Mouse (Mus musculus) T-helper 17 cell (primary cell): ENCODE measurements around the gene Fam198a.

Experiments
- in situ Hi-C, 2 experiments: fragments of 300-600 bp; cut with MboI, MseI; formaldehyde crosslinking; loops; 1 replicate in 1 of 2; 2 replicates in 1 of 2; pipeline ENCODE4 v1.15.1; 2025; ENCODE audit warnings: high pct_unique_total_duplicates in 2 of 2

Fam198a gene

GRCm38 (mm10) chr9:121981466-121982105 lies 30.8 kb downstream of the Fam198a start:
- in situ Hi-C loops = no loop called here

DNA sequence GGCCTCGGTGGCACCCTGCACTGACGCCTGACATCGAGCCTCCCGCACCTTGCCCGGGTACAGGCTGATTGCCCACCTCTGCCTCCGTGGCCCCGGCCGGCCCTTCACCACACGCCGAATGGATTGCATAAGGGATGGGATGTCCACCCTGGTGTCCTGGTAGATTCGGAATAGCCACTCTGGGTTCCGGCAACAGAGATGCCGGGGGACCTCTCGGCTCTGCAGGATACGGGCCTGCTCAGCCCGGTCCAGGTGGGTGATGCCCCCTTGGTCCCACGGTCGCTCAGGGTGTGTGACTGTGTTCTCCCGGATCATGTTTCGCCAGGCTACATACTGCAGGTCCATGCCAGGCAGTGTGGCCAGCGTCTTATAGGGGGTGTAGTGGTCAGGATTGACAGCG lies 31.4 kb downstream of the Fam198a start:
- in situ Hi-C loops = no loop called here

DNA sequence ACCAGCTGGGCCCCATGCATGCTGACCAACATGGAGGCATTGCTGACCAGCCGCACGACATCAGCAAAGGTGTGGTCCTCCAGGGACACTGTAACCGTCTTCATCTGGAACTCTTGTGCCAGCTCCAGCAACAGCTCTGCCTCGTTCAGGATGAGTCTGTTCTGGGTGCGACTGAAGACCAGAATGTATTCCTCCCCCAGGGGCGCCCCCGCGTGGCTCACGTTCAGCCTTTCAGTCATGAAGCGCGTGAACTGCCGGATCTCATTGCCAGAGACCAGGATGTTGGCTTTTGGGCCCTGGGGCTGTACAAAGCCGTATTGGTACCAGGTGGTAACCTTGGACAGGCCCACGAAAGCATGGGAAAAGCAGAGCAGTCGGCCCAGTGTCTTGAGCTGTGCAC lies 31.9 kb downstream of the Fam198a start:
- in situ Hi-C loops = no loop called here

- in situ Hi-C loops = no loop called here
These were observed 32.7 kb downstream of the Fam198a start for GRCm38 (mm10) chr9:121983504-121983903.

- in situ Hi-C loops = no loop called here
These were observed 34.0 kb downstream of the Fam198a start for GRCm38 (mm10) chr9:121984465-121985461.

- in situ Hi-C loops = no loop called here
These were observed 38.1 kb downstream of the Fam198a start for GRCm38 (mm10) chr9:121988910-121989309.

- in situ Hi-C loops = no loop called here
These were observed 38.7 kb downstream of the Fam198a start for GRCm38 (mm10) chr9:121989536-121989935.

DNA sequence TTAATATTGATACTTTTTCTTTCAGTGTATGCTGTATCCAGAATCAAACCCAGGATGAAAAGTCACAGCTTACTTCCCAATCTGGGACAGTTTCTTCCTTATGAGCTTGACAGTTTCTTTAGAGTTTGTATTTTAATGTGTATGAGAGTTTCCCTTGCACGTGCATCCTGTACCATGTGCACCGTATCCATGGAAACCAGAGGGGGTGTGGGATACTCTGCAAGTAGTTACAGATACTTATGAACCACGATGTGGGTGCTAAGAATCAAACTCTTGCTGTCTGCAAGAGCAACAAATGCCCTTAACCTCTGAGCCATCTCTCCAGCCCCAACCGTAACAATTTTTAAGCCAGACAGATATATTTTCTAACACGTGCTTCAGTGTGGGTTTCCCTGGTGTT lies 40.3 kb downstream of the Fam198a start:
- in situ Hi-C loops = loop anchor here in 1 of 2 experiments (10.0 kb wide), 1 partner anchor 1796 kb away; no protein-coding TSS in a partner anchor

- in situ Hi-C loops = loop anchor here in 1 of 2 experiments (10.0 kb wide), 1 partner anchor 1798 kb away; no protein-coding TSS in a partner anchor
These were observed 42.3 kb downstream of the Fam198a start for GRCm38 (mm10) chr9:121993047-121993446.

DNA sequence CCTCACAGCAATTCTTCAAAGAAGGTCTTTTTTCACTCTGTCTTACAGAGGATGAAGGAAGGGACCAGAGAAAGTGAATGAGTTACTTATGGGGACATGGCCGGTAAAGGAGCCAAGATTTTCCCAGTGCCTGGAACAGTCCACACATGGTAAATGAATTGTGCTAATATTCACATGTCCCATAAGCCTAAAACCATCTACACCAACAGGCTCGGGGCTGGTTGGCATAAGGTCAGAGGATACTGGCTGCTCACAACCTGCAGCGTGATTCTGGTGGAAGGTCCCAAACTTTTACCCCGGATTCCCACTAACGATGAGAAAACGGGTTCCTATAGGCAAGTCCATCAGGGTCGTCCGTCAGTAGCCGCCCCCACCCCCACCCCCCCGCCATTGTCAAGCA lies 44.3 kb downstream of the Fam198a start:
- in situ Hi-C loops = loop anchor here in 1 of 2 experiments (10.0 kb wide), 1 partner anchor 1800 kb away; no protein-coding TSS in a partner anchor

GRCm38 (mm10) chr9:121995508-121996131 lies 44.8 kb downstream of the Fam198a start:
- in situ Hi-C loops = loop anchor here in 1 of 2 experiments (10.0 kb wide), 1 partner anchor 1801 kb away; no protein-coding TSS in a partner anchor

GRCm38 (mm10) chr9:121997010-121997409 lies 46.2 kb downstream of the Fam198a start, which contains the start of gene Pomgnt2:
TSS of gene Pomgnt2 (minus strand) at chr9:121997110.
- in situ Hi-C loops = loop anchor here in 1 of 2 experiments (10.0 kb wide), 1 partner anchor 1802 kb away; no protein-coding TSS in a partner anchor

GRCm38 (mm10) chr9:121997978-121998377 lies 47.2 kb downstream of the Fam198a start:
- in situ Hi-C loops = loop anchor here in 1 of 2 experiments (10.0 kb wide), 1 partner anchor 1803 kb away; no protein-coding TSS in a partner anchor

- in situ Hi-C loops = loop anchor here in 1 of 2 experiments (10.0 kb wide), 1 partner anchor 199 kb away; no protein-coding TSS in a partner anchor
These were observed 55.4 kb downstream of the Fam198a start for GRCm38 (mm10) chr9:122006175-122006574.

DNA sequence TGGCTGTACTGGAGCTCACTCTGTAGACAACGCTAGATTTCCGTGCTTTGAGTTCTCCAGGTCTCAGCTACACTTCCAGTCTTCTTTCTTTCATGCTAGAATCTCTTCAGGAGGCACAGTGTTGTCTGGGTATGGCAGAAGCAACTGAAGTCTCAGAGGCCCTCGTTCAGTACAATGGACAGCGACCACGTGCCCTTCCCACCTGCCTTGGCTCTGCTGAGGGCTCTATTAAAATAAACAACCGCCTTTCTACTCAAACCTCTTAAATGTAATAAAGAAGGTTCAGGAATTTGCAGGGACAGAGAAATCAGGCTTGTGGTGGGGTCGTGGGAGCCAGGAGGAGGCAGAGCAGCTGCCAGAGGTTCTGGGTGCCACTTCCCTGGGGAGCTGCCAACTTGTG lies 55.8 kb downstream of the Fam198a start:
- in situ Hi-C loops = loop anchor here in 1 of 2 experiments (10.0 kb wide), 1 partner anchor 198 kb away; no protein-coding TSS in a partner anchor

DNA sequence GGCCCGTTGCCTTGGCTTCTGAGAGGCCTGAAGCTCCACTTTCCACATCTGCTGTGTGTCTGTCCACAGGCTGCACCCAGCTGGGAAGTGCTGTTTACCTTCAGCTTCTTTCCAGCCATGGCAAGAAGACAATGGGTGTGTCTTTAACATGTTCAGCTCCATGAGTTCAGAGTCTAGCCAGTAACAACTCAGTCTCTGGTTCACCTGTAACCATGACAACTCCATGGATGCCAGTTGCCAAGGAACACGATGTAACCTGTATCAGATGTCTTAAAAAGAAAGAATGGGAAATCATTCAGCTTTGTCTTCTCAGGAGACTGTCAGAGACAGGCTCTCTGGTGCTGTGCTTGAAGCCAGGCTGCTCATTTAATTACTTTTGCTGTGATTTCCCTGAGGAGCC lies 58.1 kb downstream of the Fam198a start:
- in situ Hi-C loops = loop anchor here in 1 of 2 experiments (10.0 kb wide), 1 partner anchor 196 kb away; no protein-coding TSS in a partner anchor

DNA sequence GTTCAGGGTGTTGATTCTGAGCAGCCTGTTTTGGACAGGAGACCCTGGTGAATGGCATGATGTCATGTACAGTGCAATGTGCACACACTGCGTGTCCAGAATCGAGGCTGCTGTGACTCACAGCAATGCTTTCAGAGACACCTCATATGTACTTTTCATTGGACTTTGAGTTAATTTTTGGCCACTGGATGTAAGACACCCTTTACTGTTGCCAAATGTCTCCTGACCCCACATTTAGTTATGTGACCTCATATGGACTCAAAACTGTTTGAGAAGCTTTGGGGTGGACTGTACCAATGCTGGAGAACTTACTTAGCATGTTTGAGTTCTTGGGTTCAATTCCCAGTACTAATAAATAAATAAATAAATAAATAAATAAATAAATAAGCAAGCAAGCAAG lies 60.0 kb downstream of the Fam198a start:
- in situ Hi-C loops = no loop called here

GRCm38 (mm10) chr9:122012816-122013215 lies 62.0 kb downstream of the Fam198a start:
- in situ Hi-C loops = no loop called here

DNA sequence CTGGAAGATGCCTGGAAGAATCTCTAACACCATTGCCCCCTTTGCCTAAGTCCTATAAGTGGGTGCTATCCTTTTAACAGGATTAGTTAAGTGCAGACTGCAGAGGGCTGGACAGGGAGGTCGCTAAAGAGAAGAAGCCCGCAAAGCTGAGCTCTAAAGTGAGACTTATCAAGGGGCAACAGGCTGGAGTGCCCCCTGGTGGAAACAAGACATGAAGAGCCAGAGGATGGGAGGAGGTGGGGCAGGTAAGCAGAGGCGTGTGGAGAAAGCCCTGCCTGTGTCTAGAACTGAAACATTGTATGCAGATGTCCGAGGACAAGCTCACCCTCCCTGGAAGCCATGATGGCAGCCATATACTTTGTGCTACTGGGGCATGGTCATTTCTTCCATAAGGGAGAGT lies 62.8 kb downstream of the Fam198a start:
- in situ Hi-C loops = no loop called here

DNA sequence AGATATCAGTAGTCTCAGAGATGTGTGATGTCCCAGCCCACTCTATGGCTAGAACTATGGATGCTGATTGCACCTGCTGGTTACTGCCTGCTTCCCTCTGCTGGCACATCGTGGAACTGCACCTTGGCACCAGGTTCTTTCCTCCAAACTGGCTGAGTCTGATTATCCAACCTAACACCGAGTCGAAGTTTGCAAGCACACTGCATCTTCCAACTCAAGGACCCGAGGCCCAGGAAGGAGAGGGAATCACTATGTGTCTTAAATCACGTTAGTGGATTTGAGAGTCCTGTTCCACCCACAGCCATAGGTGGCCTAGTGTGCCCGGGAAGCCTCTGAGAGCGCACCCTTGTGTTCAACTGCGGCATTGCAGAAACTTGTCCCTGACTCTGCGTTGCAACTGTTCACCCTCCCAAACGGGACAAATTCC lies 63.5 kb downstream of the Fam198a start:
- in situ Hi-C loops = no loop called here

GRCm38 (mm10) chr9:122018079-122018478 lies 67.3 kb downstream of the Fam198a start:
- in situ Hi-C loops = no loop called here
